In genomic region chr10:105714366-105714765, GRCm38 (mm10) we compare ENCODE assay signal across 7 mouse cellular contexts.
"Had no signal": no experiment of that assay in that cellular context is flagged by ENCODE, and none has a peak within 500 bp of the region (broad histone marks: within the 10 kb centered on the region; RNA-seq: fewer than 3 reads in every experiment).

No protein-coding gene starts in this region.

- H3K4me1 ChIP-seq: liver, embryonic 13.5 days had no signal

- DNase-seq: liver, embryonic 13.5 days; lung, adult 2 months; lung, postnatal 4 days; thymus, adult 18-20 months; thymus, postnatal 36 days had no signal

- H3K4me3 ChIP-seq: limb, embryonic 13.5 days; liver, embryonic 13.5 days had no signal

- H3K27ac ChIP-seq: limb, embryonic 13.5 days; liver, embryonic 13.5 days had no signal

- H3K9me3 ChIP-seq: limb, embryonic 13.5 days; liver, embryonic 13.5 days had no signal

- H3K9ac ChIP-seq: limb, embryonic 13.5 days; liver, embryonic 13.5 days had no signal

- H3K36me3 ChIP-seq: limb, embryonic 13.5 days; liver, embryonic 13.5 days had no signal

- H3K4me2 ChIP-seq: limb, embryonic 13.5 days; liver, embryonic 13.5 days; midbrain, embryonic 11.5 days had no signal

- H3K27me3 ChIP-seq: limb, embryonic 13.5 days; liver, embryonic 13.5 days had no signal
